Mouse (Mus musculus) CH12.LX (cell line): ENCODE results near the gene Cdh18.

Experiments used
- CTCF ChIP-seq, 2 experiments: IDR thresholded peaks in 1 of 2; conservative IDR thresholded peaks in 1 of 2; 2 replicates each; pipeline ENCODE4 v1.5.1; 2011 to 2012; ENCODE audit warnings: low read depth in 2 of 2, low read length in 2 of 2, improper control_type of control experiment in 1 of 2, inconsistent platforms in 1 of 2, mild to moderate bottlenecking in 1 of 2, moderate library complexity in 1 of 2
- E2F4 ChIP-seq: IDR thresholded peaks from 2 replicates; pipeline ENCODE4 v1.6.1; 2011; ENCODE audit warnings: low read depth, low read length, improper control_type of control experiment; ENCODE audit not compliant: insufficient replicate concordance
- ELF1 ChIP-seq: IDR thresholded peaks from 2 replicates; pipeline ENCODE4 v1.6.1; 2014; ENCODE audit warnings: low read depth, mild to moderate bottlenecking, inconsistent platforms, low read length, improper control_type of control experiment
- EP300 ChIP-seq: IDR thresholded peaks from 2 replicates; pipeline ENCODE4 v1.6.1; 2011; ENCODE audit warnings: low read length, improper control_type of control experiment
- ETS1 ChIP-seq: conservative IDR thresholded peaks from 2 replicates; pipeline ENCODE4 v1.6.1; 2012; ENCODE audit warnings: low read depth, mild to moderate bottlenecking, inconsistent platforms, low read length, improper control_type of control experiment, moderate library complexity
- MEF2A ChIP-seq: IDR thresholded peaks from 2 replicates; pipeline ENCODE4 v1.6.1; 2014; ENCODE audit warnings: low read depth, mild to moderate bottlenecking, inconsistent platforms, low read length, improper control_type of control experiment, borderline replicate concordance
- MXI1 ChIP-seq: IDR thresholded peaks from 2 replicates; pipeline ENCODE4 v1.6.1; 2011; ENCODE audit warnings: mild to moderate bottlenecking, low read depth, low read length, improper control_type of control experiment
- PAX5 ChIP-seq: IDR thresholded peaks from 2 replicates; pipeline ENCODE4 v1.6.1; 2012; ENCODE audit warnings: low read length, inconsistent platforms, mixed read lengths
- SIN3A ChIP-seq: IDR thresholded peaks from 2 replicates; pipeline ENCODE4 v1.6.1; 2012; ENCODE audit warnings: low read length, improper control_type of control experiment, inconsistent platforms
- SMC3 ChIP-seq: IDR thresholded peaks from 2 replicates; pipeline ENCODE4 v1.6.1; 2011; ENCODE audit warnings: low read depth, low read length, improper control_type of control experiment
- ZC3H11A ChIP-seq: IDR thresholded peaks from 2 replicates; pipeline ENCODE4 v1.6.1; 2012; ENCODE audit warnings: low read depth, mild to moderate bottlenecking, inconsistent platforms, low read length, improper control_type of control experiment

DNA sequence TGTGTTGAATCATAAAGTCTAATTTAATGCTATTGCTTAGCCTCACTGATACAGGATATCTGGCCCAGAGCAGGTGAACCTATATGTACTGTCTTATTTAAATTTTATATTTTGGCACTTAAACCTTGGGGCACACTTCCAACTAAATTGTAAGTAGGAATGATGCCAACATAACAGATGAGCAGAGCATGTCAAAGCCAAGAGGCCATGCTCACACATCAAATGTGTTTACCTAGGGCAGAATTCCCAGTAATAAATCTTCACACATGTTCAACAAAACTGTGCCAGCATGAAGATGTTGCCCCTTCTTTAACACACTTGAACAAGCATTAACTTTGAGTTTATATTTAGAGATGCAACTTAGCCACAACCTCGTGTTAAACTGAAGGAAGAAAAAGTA lies 177.8 kb downstream of the Cdh18 start:
- TF ChIP-seq ELF1 (no peak), MEF2A (no peak), CTCF (conservative IDR thresholded peaks at IDR 0.05 in 1 of 2, IDR thresholded peaks at IDR 0.05 in 1 of 2; ENCODE audit: low read depth in 2 of 2, low read length in 2 of 2) (no peak), MXI1 (no peak), EP300 (no peak), SIN3A (no peak), ZC3H11A (no peak), PAX5 (no peak), E2F4 (no peak), ETS1 (no peak), SMC3 (no peak)
